Mouse (Mus musculus) intestine, embryonic 16.5 days (tissue): ENCODE measurements around the gene Slc6a9. TPM values are rescaled to one million over a fixed set of nuclear protein-coding genes. Genes with fewer than 3 reads are reported as not detected.
A peak's percentile ranks its signal among the peaks of the same experiment; 100 is the strongest.

Source experiments
- ATAC-seq: fragments of 200-750 bp; cut with Nextera tagmentation; 2 replicates; pipeline ENCODE4 v1.8.0; 2017; ENCODE audit warnings: moderate TSS enrichment, moderate library complexity
- H3K27ac ChIP-seq: fragments of 300-500 bp; sonication (generic); 2 replicates; pipeline ENCODE4 v1.5.1; 2014; ENCODE audit warnings: mild to moderate bottlenecking, low read length
- H3K27me3 ChIP-seq: fragments of 300-500 bp; sonication (generic); replicated peaks from 2 replicates; pipeline ENCODE4 v1.6.1; 2014; ENCODE audit warnings: low read length, control low read depth, mixed read lengths; ENCODE audit not compliant: control insufficient read depth, insufficient read depth
- H3K36me3 ChIP-seq: fragments of 300-500 bp; sonication (generic); 2 replicates; pipeline ENCODE4 v1.6.1; 2014; ENCODE audit warnings: low read length, control low read depth; ENCODE audit not compliant: control insufficient read depth, insufficient read depth
- H3K4me1 ChIP-seq: fragments of 300-500 bp; sonication (generic); 2 replicates; pipeline ENCODE4 v1.6.1; 2014; ENCODE audit warnings: low read length, control low read depth, mixed read lengths; ENCODE audit not compliant: control insufficient read depth, insufficient read depth
- H3K4me2 ChIP-seq: fragments of 300-500 bp; sonication (generic); 2 replicates; pipeline ENCODE4 v1.6.1; 2014; ENCODE audit warnings: low read depth, low read length, control low read depth
- H3K4me3 ChIP-seq: fragments of 300-500 bp; sonication (generic); 2 replicates; pipeline ENCODE4 v1.5.1; 2014; ENCODE audit warnings: mild to moderate bottlenecking, low read length
- H3K9ac ChIP-seq: fragments of 300-500 bp; sonication (generic); 2 replicates; pipeline ENCODE4 v1.6.1; 2014; ENCODE audit warnings: low read depth, low read length
- H3K9me3 ChIP-seq: fragments of 300-500 bp; sonication (generic); 2 replicates; pipeline ENCODE4 v1.6.1; 2016; ENCODE audit warnings: low read length, control low read depth; ENCODE audit not compliant: control insufficient read depth
- WGBS: fragments of 180-500 bp; shearing (Covaris S2); extraction: QIAGEN DNeasy Blood & Tissue Kit; methylation state at CpG from one replicate; pipeline ENCODE4 v1.1.7; 2014; 5-methylcytosine and 5-hydroxymethylcytosine counted together
- polyA plus RNA-seq: library from polyadenylated mRNA; unstranded; fragments of >200 nt; fragmentation: Nextera tagmentation; extraction: Ambion mirVana; gene quantifications from 2 replicates; pipeline ENCODE4 v1.2.1, GENCODE M21; 2015

Gene Slc6a9
- polyA plus RNA-seq, 1 experiment from 2014 or later: 10.8 TPM

DNA sequence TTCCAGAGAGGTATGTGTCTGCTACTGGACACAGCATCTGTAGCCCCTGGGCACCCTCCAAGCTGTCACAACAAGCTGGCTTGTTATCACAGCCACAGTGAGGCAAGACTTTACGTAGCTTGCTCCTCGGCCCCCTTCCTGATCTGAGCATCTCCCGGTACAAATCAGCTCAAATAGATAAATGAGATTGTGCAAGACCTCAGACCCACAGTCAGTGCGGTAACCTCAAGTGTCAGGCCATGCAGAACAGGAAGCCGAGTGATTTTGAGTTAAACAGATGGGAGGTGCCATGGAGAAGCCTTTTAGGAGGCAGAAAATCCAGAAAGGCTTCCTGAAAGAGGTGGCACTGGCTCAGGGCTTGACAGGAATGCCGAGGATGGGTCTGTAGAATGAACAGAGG lies 32.7 kb downstream of the Slc6a9 start:
- 74% methylated on average over 6 of the region's 6 CpGs for WGBS
- ATAC-seq: no peak
- Histone ChIP-seq H3K27me3 (no peaks in the 10 kb centered on the region), H3K4me3 (no peak overlapping the region), H3K9me3 (no peaks in the 10 kb centered on the region), H3K27ac (no peak overlapping the region), H3K9ac (no peak overlapping the region), H3K4me1 (peaks cover 17% of the 10 kb centered on the region), H3K4me2 (no peak overlapping the region), H3K36me3 (0 out of 2 replicates have a peak, but pooled peaks cover 2% of the 10 kb centered on the region)

DNA sequence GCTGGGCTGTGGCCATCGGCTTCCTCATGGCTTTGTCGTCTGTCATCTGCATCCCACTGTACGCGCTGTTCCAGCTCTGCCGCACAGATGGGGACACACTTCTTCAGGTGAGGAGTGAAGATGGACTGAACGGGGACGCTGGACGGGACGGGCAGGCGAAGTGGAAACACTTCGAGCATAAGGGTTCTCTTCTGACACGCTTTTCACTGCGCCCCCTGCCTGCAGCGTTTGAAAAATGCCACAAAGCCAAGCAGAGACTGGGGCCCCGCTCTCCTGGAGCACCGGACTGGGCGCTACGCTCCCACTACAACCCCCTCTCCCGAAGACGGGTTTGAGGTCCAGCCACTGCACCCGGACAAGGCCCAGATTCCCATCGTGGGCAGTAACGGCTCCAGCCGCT lies 33.5 kb downstream of the Slc6a9 start:
- Histone ChIP-seq H3K27me3 (no peaks in the 10 kb centered on the region), H3K4me3 (no peak overlapping the region), H3K4me2 (no peak overlapping the region; the same call in 1 of the 2 replicates), H3K4me1 (peaks cover 22% of the 10 kb centered on the region), H3K9ac (0 out of 2 replicates have a peak overlapping the region, but pooled peaks have one; percentile 18), H3K36me3 (0 out of 2 replicates have a peak, but pooled peaks cover 2% of the 10 kb centered on the region), H3K27ac (no peak overlapping the region), H3K9me3 (no peaks in the 10 kb centered on the region)
- no peak for ATAC-seq
- WGBS: 19% methylated on average over 24 of the region's 24 CpGs

DNA sequence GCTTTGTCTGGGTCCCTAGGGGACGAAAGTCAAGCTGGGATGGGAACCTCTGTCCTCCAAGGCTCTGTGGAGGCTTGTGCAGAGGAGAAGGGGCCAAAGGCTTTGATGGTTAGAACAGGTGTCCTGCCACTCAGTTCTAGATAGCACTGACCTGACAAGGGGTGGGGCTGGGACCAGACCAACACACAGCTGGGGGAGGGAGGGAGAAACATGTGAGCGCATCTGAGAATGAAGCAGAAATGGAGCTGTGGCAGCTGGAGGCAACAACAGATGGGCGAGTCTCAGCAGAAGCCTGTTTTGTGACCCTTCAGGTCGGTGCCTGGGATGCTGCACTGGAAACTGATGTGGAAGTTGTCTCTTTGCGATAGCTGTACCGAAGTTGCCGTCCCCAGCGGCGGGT lies 35.0 kb downstream of the Slc6a9 start:
- ATAC-seq: no peak
- no peak overlapping the region for H3K4me2 ChIP-seq
- no peaks in the 10 kb centered on the region for H3K9me3 ChIP-seq
- no peak overlapping the region for H3K4me3 ChIP-seq
- H3K36me3 ChIP-seq: 0 out of 2 replicates have a peak, but pooled peaks cover 2% of the 10 kb centered on the region
- no peak overlapping the region for H3K9ac ChIP-seq
- 69% methylated on average over 9 of the region's 9 CpGs for WGBS
- H3K4me1 ChIP-seq: peaks cover 22% of the 10 kb centered on the region
- no peak overlapping the region for H3K27ac ChIP-seq
- H3K27me3 ChIP-seq: no peaks in the 10 kb centered on the region

DNA sequence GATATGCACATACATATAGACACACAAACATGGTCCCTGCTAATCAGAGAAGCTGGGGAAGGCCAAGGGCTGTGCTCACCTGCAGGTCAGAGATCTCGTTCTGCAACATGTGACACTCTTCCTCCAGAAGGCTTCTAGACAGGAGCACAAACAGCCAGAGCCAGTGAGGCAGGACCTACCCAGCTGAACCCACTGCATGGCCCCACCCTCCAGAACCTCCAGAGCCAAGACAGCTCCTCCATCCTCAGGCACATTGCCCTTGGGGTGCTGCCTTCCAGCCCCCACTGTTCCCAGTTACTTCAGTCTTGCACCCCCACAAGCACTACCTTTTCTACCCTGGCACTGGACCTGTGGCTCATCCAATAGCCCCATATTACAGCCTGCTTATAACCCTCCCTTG lies 36.1 kb downstream of the Slc6a9 start:
- Histone ChIP-seq H3K27me3 (no peaks in the 10 kb centered on the region), H3K4me3 (no peak overlapping the region), H3K9me3 (no peaks in the 10 kb centered on the region), H3K4me1 (peaks cover 22% of the 10 kb centered on the region), H3K27ac (no peak overlapping the region), H3K36me3 (no peaks in the 10 kb centered on the region), H3K4me2 (no peak overlapping the region), H3K9ac (no peak overlapping the region)
- WGBS: 63% methylated on average over 1 of the region's 1 CpGs
- ATAC-seq: no peak

DNA sequence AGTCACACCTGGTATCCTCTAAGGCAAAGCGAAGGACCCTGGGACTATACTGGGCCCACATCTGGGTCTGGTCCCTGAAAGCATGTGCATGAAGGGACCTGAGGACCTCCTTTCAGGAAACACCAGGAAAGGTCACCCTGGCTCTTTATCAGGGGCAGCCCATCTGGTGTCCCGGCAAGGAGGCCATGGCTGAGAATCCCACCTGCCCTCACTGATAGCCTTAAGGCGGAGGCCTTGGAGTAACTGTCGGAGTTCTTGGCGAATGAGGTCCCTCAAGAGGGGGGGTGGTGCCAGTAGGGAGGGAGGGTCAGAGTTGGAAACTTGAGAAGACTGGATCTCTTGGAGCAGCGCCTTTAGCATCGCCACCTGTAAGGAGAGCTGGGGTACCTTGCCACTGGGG lies 37.5 kb downstream of the Slc6a9 start:
- no peak overlapping the region for H3K9ac ChIP-seq
- peaks cover 10% of the 10 kb centered on the region for H3K4me1 ChIP-seq
- WGBS: 71% methylated on average over 7 of the region's 7 CpGs
- H3K27ac ChIP-seq: no peak overlapping the region
- no peaks in the 10 kb centered on the region for H3K36me3 ChIP-seq
- H3K27me3 ChIP-seq: no peaks in the 10 kb centered on the region
- no peak for ATAC-seq
- no peak overlapping the region for H3K4me2 ChIP-seq
- H3K9me3 ChIP-seq: no peaks in the 10 kb centered on the region
- no peak overlapping the region for H3K4me3 ChIP-seq

DNA sequence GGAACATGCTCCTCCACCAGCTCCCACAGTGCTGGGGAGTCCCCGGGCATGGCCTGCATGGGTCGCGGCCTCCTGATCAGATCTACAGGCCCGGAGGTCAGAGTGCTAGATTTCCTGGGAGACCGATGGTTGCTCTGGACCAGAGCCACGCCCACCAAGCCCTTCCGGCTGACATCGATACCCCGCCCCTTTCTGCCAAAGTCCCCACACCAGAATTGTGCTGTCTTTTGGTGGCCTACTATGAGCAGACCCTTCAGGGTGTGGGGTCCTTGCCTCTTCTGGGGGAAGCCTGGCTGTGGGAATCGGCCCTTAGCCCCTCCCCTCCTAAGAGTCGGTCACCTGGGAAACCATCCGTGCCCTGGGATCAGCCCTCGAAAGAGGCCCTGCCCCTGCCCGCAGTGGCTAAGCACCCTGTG lies 38.2 kb downstream of the Slc6a9 start, which contains the start of gene Ccdc24:
Gene Ccdc24, minus strand, starts transcription at position 87 of the 416 bp plus-strand sequence.
- peaks cover 10% of the 10 kb centered on the region for H3K4me1 ChIP-seq
- no peak within 1 kb of the TSS for H3K27ac ChIP-seq
- no peaks in the 10 kb centered on the region for H3K9me3 ChIP-seq
- WGBS: 10% methylated on average over 14 of the region's 14 CpGs
- H3K4me2 ChIP-seq: peak within 1 kb of the TSS; percentile 47
- no peaks in the 10 kb centered on the region for H3K27me3 ChIP-seq
- ATAC-seq: peak; percentile 54
- peak within 1 kb of the TSS; percentile 16 for H3K9ac ChIP-seq
- H3K36me3 ChIP-seq: no peaks in the 10 kb centered on the region
- H3K4me3 ChIP-seq: peak within 1 kb of the TSS; percentile 22

DNA sequence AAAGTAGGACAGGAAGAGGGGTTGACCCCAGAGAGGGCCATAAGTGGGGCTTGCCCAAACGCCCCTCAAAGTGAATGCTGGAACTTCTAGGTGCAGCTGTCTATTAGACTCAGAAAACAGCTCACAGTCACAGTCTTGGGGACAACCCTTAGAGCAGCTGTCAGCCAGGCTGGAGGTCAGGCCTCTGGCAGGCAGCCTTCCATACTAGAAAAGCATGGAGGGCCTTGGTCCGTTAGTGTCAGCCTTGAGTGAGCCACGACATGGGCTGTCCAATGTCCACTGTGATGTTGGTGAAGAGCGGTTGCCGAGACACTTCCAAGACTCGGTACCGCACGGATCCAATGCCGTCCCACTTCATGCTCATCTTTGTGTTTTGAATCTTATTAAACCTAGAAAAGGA lies 39.3 kb downstream of the Slc6a9 start:
- ATAC-seq: no peak
- Histone ChIP-seq H3K4me3 (no peak overlapping the region), H3K4me1 (peaks cover 8% of the 10 kb centered on the region), H3K27me3 (no peaks in the 10 kb centered on the region), H3K36me3 (no peaks in the 10 kb centered on the region), H3K27ac (no peak overlapping the region), H3K4me2 (no peak overlapping the region), H3K9ac (no peak overlapping the region), H3K9me3 (no peaks in the 10 kb centered on the region)
- WGBS: 93% methylated on average over 9 of the region's 9 CpGs

DNA sequence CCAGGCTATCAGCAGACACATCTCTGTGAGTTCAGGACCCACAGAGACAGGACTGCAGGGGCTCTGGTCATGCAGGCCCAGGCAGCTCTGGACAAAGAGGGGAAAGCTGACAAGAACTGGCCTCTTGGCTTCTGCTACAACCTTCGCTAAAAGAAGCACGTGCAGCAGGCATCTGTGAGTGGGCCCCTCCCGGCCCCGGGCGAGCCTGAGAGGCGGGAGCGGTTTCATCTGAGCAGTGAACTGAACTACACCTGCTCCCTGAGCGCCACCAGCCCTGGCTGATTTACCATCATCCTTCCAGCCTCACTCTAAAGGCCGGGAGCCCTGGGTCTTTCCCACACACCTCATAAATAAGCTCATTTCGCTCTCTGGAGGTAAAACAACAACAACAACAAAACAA lies 44.0 kb downstream of the Slc6a9 start:
- H3K9ac ChIP-seq: no peak overlapping the region
- H3K36me3 ChIP-seq: no peaks in the 10 kb centered on the region

DNA sequence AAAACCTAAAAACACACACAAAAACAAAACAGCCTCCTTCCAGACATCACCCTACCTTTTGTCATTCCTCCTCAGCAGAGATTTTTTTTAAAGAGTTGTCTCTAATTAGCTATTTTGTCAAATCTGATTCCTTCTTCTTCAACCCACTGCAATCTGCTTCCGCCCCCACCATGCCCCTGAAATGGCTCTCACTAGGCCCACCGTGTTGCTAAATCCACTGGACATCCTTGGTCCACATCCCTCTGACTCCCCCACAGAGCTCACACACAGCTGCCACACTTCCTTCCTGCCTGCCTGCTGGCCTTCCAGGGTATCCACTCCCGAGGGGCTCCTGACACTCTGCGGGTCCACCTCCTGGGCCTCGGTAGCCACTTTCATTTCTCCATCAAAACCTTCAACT lies 44.4 kb downstream of the Slc6a9 start:
- no peak overlapping the region for H3K4me2 ChIP-seq
- no peak for ATAC-seq
- WGBS: 69% methylated on average over 5 of the region's 5 CpGs
- H3K9ac ChIP-seq: no peak overlapping the region
- no peaks in the 10 kb centered on the region for H3K9me3 ChIP-seq
- no peaks in the 10 kb centered on the region for H3K36me3 ChIP-seq
- no peaks in the 10 kb centered on the region for H3K27me3 ChIP-seq
- no peak overlapping the region for H3K4me3 ChIP-seq
- peaks cover 7% of the 10 kb centered on the region; the same call in 1 of the 2 replicates for H3K4me1 ChIP-seq
- no peak overlapping the region for H3K27ac ChIP-seq

More for the DNA sequence above, 44.0 kb downstream of the Slc6a9 start:
- Histone ChIP-seq H3K4me1 (0 out of 2 replicates have a peak, but pooled peaks cover 4% of the 10 kb centered on the region), H3K9me3 (no peaks in the 10 kb centered on the region), H3K27ac (no peak overlapping the region), H3K27me3 (no peaks in the 10 kb centered on the region), H3K4me3 (no peak overlapping the region), H3K4me2 (no peak overlapping the region)
- ATAC-seq: no peak
- WGBS: 61% methylated on average over 10 of the region's 10 CpGs
